Comparison of ENCODE assay signal across 14 mouse cellular contexts in genomic region chr1:193568586-193569174, GRCm38 (mm10).
A peak's percentile ranks its signal among the peaks of the same experiment; 100 is the strongest.
DNase-seq lines count a peak whose midpoint lies in the region; ATAC-seq lines count a peak whose summit lies in the region.
"Had no signal": no experiment of that assay in that cellular context is flagged by ENCODE, and none has a peak within 500 bp of the region (broad histone marks: within the 10 kb centered on the region; RNA-seq: fewer than 3 reads in every experiment).

No protein-coding gene starts in this region.

- H3K4me1 ChIP-seq in embryonic facial prominence, embryonic 14.5 days (ENCODE audit: control insufficient read depth, insufficient read depth, low read length): peaks cover 22% of the 10 kb centered on the region
- H3K4me1 ChIP-seq in forebrain, embryonic 16.5 days (replicated peaks; ENCODE audit: control insufficient read depth, insufficient read depth, low read length): peaks cover 5% of the 10 kb centered on the region; the same call in 1 of the 2 replicates
- H3K4me1 ChIP-seq: megakaryocyte, embryonic 14.5 days had no signal

- WGBS in embryonic facial prominence, embryonic 14.5 days: 36% methylated on average over 4 of the region's 4 CpGs
- WGBS in forebrain, embryonic 16.5 days: 44% methylated on average over 4 of the region's 4 CpGs

- no peak overlapping the region for H3K4me2 ChIP-seq in embryonic facial prominence, embryonic 14.5 days (ENCODE audit: low read depth, low read length)
- no peak overlapping the region for H3K4me2 ChIP-seq in forebrain, embryonic 16.5 days (ENCODE audit: low read length)
- H3K4me2 ChIP-seq: heart, embryonic 13.5 days had no signal

- H3K9ac ChIP-seq in embryonic facial prominence, embryonic 14.5 days (ENCODE audit: low read depth, low read length): no peak overlapping the region
- no peak overlapping the region for H3K9ac ChIP-seq in forebrain, embryonic 16.5 days (replicated peaks; ENCODE audit: low read depth, low read length)
- H3K9ac ChIP-seq: forebrain, postnatal 0 days; heart, embryonic 13.5 days; liver, postnatal 0 days had no signal

- no peaks in the 10 kb centered on the region for H3K9me3 ChIP-seq in embryonic facial prominence, embryonic 14.5 days (ENCODE audit: control insufficient read depth, low read length)
- H3K9me3 ChIP-seq in forebrain, embryonic 16.5 days (ENCODE audit: control insufficient read depth, low read length): no peaks in the 10 kb centered on the region
- H3K9me3 ChIP-seq: heart, embryonic 13.5 days had no signal

- ATAC-seq in embryonic facial prominence, embryonic 14.5 days (ENCODE audit: low read depth): peak; percentile 80
- no peak for ATAC-seq in forebrain, embryonic 16.5 days
- ATAC-seq: forebrain, postnatal 0 days; liver, postnatal 0 days had no signal

- DNase-seq in 3T3-L1 (ENCODE audit: low read depth, low spot score): peak; percentile 76
- DNase-seq in Muller cell, postnatal 12 days (ENCODE audit: inconsistent ontology term): peak; percentile 88
- peak; percentile 91 for DNase-seq in embryonic facial prominence, embryonic 14.5 days (ENCODE audit: low spot score)
- peak; percentile 18 to 26 for DNase-seq in kidney, postnatal 36 days
- no peak for DNase-seq in adrenal gland, adult 18-20 months (ENCODE audit: low spot score in 2 of 2)
- DNase-seq in right cerebral cortex, postnatal 10 days (ENCODE audit: low spot score in 2 of 2): no peak
- DNase-seq: adrenal gland, postnatal 10 days; cerebellum, postnatal 14 days; forebrain, postnatal 0 days; gastrocnemius, postnatal 25 days; liver, postnatal 0 days had no signal

- H3K27ac ChIP-seq in embryonic facial prominence, embryonic 14.5 days (replicated peaks; ENCODE audit: low read depth, low read length): peak overlapping the region; percentile 71
- no peak overlapping the region for H3K27ac ChIP-seq in forebrain, embryonic 16.5 days (ENCODE audit: low read length)
- H3K27ac ChIP-seq: heart, embryonic 13.5 days had no signal

- no peak overlapping the region for H3K4me3 ChIP-seq in embryonic facial prominence, embryonic 14.5 days (ENCODE audit: low read depth, low read length)
- H3K4me3 ChIP-seq in forebrain, embryonic 16.5 days (replicated peaks; ENCODE audit: low read length): no peak overlapping the region
- H3K4me3 ChIP-seq: heart, embryonic 13.5 days; megakaryocyte, embryonic 14.5 days had no signal

- no peaks in the 10 kb centered on the region for H3K27me3 ChIP-seq in embryonic facial prominence, embryonic 14.5 days (replicated peaks; ENCODE audit: control insufficient read depth, insufficient read depth, low read length)
- H3K27me3 ChIP-seq in forebrain, embryonic 16.5 days (replicated peaks; ENCODE audit: control insufficient read depth, insufficient read depth, low read length): no peaks in the 10 kb centered on the region
- H3K27me3 ChIP-seq: heart, embryonic 13.5 days; megakaryocyte, embryonic 14.5 days had no signal

- no peaks in the 10 kb centered on the region for H3K36me3 ChIP-seq in embryonic facial prominence, embryonic 14.5 days (ENCODE audit: control insufficient read depth, insufficient read depth, low read length)
- H3K36me3 ChIP-seq in forebrain, embryonic 16.5 days (ENCODE audit: control insufficient read depth, insufficient read depth): no peaks in the 10 kb centered on the region
- H3K36me3 ChIP-seq: heart, embryonic 13.5 days had no signal

Comparison
In these comparisons a context has a peak if more than half of its experiments do, and no peak if none do; other contexts are left out.
1. DNase-seq: peak in 3T3-L1 (single experiment), Muller cell, postnatal 12 days (single experiment), embryonic facial prominence, embryonic 14.5 days (single experiment) and kidney, postnatal 36 days (2 of 2); none in adrenal gland, adult 18-20 months (0 of 2) and right cerebral cortex, postnatal 10 days (0 of 2).